Mouse (Mus musculus): ENCODE measurements around the gene Tbc1d1.

DNA sequence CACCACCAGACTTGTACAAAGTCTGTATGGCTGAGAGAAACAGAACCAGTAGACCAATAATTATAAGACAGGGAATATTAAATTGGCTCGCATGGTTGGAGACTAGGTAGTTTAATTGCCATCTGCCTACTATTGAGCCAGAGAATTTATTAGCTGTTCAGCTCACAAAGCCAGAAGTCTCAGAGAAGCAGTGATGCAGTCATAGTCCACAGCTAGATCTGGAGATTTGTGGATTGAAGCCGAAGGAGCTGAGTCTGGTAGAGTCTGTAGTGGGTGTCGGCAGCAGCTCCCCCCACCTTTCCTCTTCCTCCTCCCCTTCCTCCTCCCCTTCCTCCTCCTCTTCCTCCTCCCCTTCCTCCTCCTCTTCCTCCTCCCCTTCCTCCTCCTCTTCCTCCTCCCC, 184.3 kb downstream of the Tbc1d1 start:
- TF ChIP-seq TCF12 (IDR thresholded peaks at IDR 0.05; ENCODE audit: insufficient read depth, poor library complexity, severe bottlenecking) (no peak), POLR2A (IDR thresholded peaks at IDR 0.05; ENCODE audit: insufficient read length, low read depth) (no peak), MAX (IDR thresholded peaks at IDR 0.05; ENCODE audit: low read depth) (no peak), USF1 (IDR thresholded peaks at IDR 0.05; ENCODE audit: low read depth) (no peak), SRF (IDR thresholded peaks at IDR 0.05; ENCODE audit: control insufficient read depth, insufficient read length, low read depth) (no peak), POLR2AphosphoS2 (IDR thresholded peaks at IDR 0.05; ENCODE audit: insufficient read length, low read depth) (no peak), MYOG (IDR thresholded peaks at IDR 0.05; ENCODE audit: control insufficient read depth in 1 of 3, insufficient read depth in 1 of 3, insufficient read length in 2 of 3, low read depth in 2 of 3) (no peak)

Data from myocyte (in vitro differentiated cells).